Mouse (Mus musculus) thymus, postnatal 4 days (tissue): ENCODE measurements at regions not wholly inside any gene's neighbourhood (a gene's known extent, or its start where the extent isn't known, plus 50 kb on each side); places are given as distances from the start of the nearest gene placed in this dataset.
"Not testable (repeated sequence)": the region's sequence is repeated elsewhere in the genome, so short reads cannot be mapped to it uniquely, and the experiment has no call there.

Source experiments
- DNase-seq: peaks from one replicate; pipeline ENCODE4 v3.0.0; 2021

- DNase-seq, result no peak
These were observed 467.5 kb upstream of the Smim15 start for GRCm38 (mm10) chr13:107576701-107577100.

GRCm38 (mm10) chr13:107575025-107575424 is 469.2 kb upstream of the Smim15 start:
- DNase-seq, result no peak

- DNase-seq, result no peak
These were observed 470.5 kb upstream of the Smim15 start for GRCm38 (mm10) chr13:107573499-107574355.

GRCm38 (mm10) chr13:107571539-107571938 is 472.7 kb upstream of the Smim15 start:
- peak; percentile 66 for DNase-seq

- no peak for DNase-seq
These were observed 474.8 kb upstream of the Smim15 start for GRCm38 (mm10) chr13:107569477-107569876.

GRCm38 (mm10) chr13:107568701-107569121 is 475.5 kb upstream of the Smim15 start:
- DNase-seq, result peak; percentile 63

GRCm38 (mm10) chr13:107562463-107562862 is 481.8 kb upstream of the Smim15 start:
- DNase-seq, result no peak

GRCm38 (mm10) chr13:107561529-107561928 is 482.7 kb upstream of the Smim15 start:
- DNase-seq, result no peak

- no peak for DNase-seq
These were observed 488.3 kb upstream of the Smim15 start for GRCm38 (mm10) chr13:107555958-107556357.

- DNase-seq, result no peak
These were observed 490.2 kb upstream of the Smim15 start for GRCm38 (mm10) chr13:107554091-107554490.

GRCm38 (mm10) chr13:107552165-107552564 is 492.1 kb upstream of the Smim15 start:
- no peak for DNase-seq

GRCm38 (mm10) chr13:107549995-107550394 is 494.3 kb upstream of the Smim15 start:
- DNase-seq, result not testable (repeated sequence)

GRCm38 (mm10) chr13:107547073-107547472 is 497.2 kb upstream of the Smim15 start:
- no peak for DNase-seq

- no peak for DNase-seq
These were observed 497.9 kb upstream of the Smim15 start for GRCm38 (mm10) chr13:107546181-107546900.

GRCm38 (mm10) chr13:107541635-107541955 is 502.7 kb upstream of the Smim15 start:
- no peak for DNase-seq

GRCm38 (mm10) chr13:107540784-107541634 is 503.2 kb upstream of the Smim15 start:
- no peak for DNase-seq

GRCm38 (mm10) chr13:107540305-107540704 is 503.9 kb upstream of the Smim15 start:
- DNase-seq, result no peak

GRCm38 (mm10) chr13:107539867-107540266 is 504.4 kb upstream of the Smim15 start:
- no peak for DNase-seq

GRCm38 (mm10) chr13:107539326-107539725 is 504.9 kb upstream of the Smim15 start:
- DNase-seq, result no peak

- no peak for DNase-seq
These were observed 509.0 kb upstream of the Smim15 start for GRCm38 (mm10) chr13:107535213-107535612.

- DNase-seq, result no peak
These were observed 510.9 kb upstream of the Smim15 start for GRCm38 (mm10) chr13:107533323-107533722.

GRCm38 (mm10) chr13:107531528-107531927 is 509.6 kb upstream of the Kif2a start:
- no peak for DNase-seq

- no peak for DNase-seq
These were observed 509.1 kb upstream of the Kif2a start for GRCm38 (mm10) chr13:107531026-107531425.
